In genomic region chr17:6970334-6970733, GRCm38 (mm10) we compare ENCODE assay signal across 7 mouse cellular contexts. TPM values are rescaled to one million over a fixed set of nuclear protein-coding genes. Genes with fewer than 3 reads are reported as not detected.
DNase-seq lines count a peak whose midpoint lies in the region; ATAC-seq and TF ChIP-seq lines count a peak whose summit lies in the region.
"Not testable (repeated sequence)": the region's sequence is repeated elsewhere in the genome, so short reads cannot be mapped to it uniquely, and the experiment has no call there.

TSS of gene Rnaset2b (plus strand) at chr17:6970634.

- not testable (repeated sequence) for DNase-seq in forebrain, embryonic 14.5 days (ENCODE audit: low spot score); left cerebral cortex, adult 8-10 months (ENCODE audit: low spot score in 2 of 2); lung, adult 2 months; neural tube, embryonic 11.5 days (ENCODE audit: low spot score)

- TF ChIP-seq POLR2A in bone marrow, adult 2 months (IDR thresholded peaks at IDR 0.05; ENCODE audit: borderline replicate concordance, control insufficient read depth, low read depth, low read length); lung, adult 2 months (IDR thresholded peaks at IDR 0.05; ENCODE audit: borderline replicate concordance, extremely low read depth, low read depth, low read length): not testable (repeated sequence)

- WGBS in bone marrow, adult 2 months: 100% methylated on average over 1 of the region's 8 CpGs
- no CpG with 5 or more reads among the region's 8 CpGs for WGBS in forebrain, embryonic 14.5 days
- WGBS in heart, embryonic 12.5 days: 86% methylated on average over 1 of the region's 8 CpGs
- WGBS in lung, adult 2 months: 100% methylated on average over 1 of the region's 8 CpGs
- no CpG with 5 or more reads among the region's 8 CpGs for WGBS in neural tube, embryonic 11.5 days

- not testable (repeated sequence) for H3K27ac ChIP-seq in bone marrow, adult 2 months (ENCODE audit: control insufficient read depth, insufficient read depth, low read depth, low read length, poor library complexity); forebrain, embryonic 14.5 days (ENCODE audit: low read depth, low read length); heart, embryonic 12.5 days (ENCODE audit: poor library complexity, severe bottlenecking); neural tube, embryonic 11.5 days (ENCODE audit: low read depth, low read length)

- H3K27me3 ChIP-seq in forebrain, embryonic 14.5 days (replicated peaks; ENCODE audit: control insufficient read depth, insufficient read depth, low read length); heart, embryonic 12.5 days (replicated peaks); neural tube, embryonic 11.5 days (ENCODE audit: control insufficient read depth, insufficient read depth, low read length): not testable (repeated sequence)

- H3K9me3 ChIP-seq in forebrain, embryonic 14.5 days (replicated peaks; ENCODE audit: control insufficient read depth, low read length); heart, embryonic 12.5 days (replicated peaks); neural tube, embryonic 11.5 days (ENCODE audit: control insufficient read depth, low read length): not testable (repeated sequence)

- H3K9ac ChIP-seq in forebrain, embryonic 14.5 days (ENCODE audit: low read length); heart, embryonic 12.5 days; neural tube, embryonic 11.5 days (ENCODE audit: low read length): not testable (repeated sequence)

- TF ChIP-seq CTCF in bone marrow, adult 2 months (IDR thresholded peaks at IDR 0.05; ENCODE audit: control insufficient read depth, insufficient read depth, low read length); lung, adult 2 months (IDR thresholded peaks at IDR 0.05; ENCODE audit: insufficient read depth, low read length): not testable (repeated sequence)

- H3K4me1 ChIP-seq in bone marrow, adult 2 months (ENCODE audit: control insufficient read depth, insufficient read depth, low read length); forebrain, embryonic 14.5 days (ENCODE audit: control insufficient read depth, insufficient read depth, low read length); heart, embryonic 12.5 days (replicated peaks); lung, adult 2 months (ENCODE audit: control insufficient read depth, insufficient read depth, low read length); neural tube, embryonic 11.5 days (ENCODE audit: control insufficient read depth, insufficient read depth, low read length): not testable (repeated sequence)

- not testable (repeated sequence) for H3K36me3 ChIP-seq in forebrain, embryonic 14.5 days (ENCODE audit: control insufficient read depth, insufficient read depth, low read length); heart, embryonic 12.5 days; neural tube, embryonic 11.5 days (ENCODE audit: control insufficient read depth, insufficient read depth, low read length)

- not testable (repeated sequence) for ATAC-seq in forebrain, embryonic 14.5 days; heart, embryonic 12.5 days (ENCODE audit: insufficient number of reproducible peaks, low FRiP score); inflammation-experienced regulatory T-cells, adult 6 months; neural tube, embryonic 11.5 days (ENCODE audit: insufficient read depth, low FRiP score, low TSS enrichment)

- not testable (repeated sequence) for H3K4me3 ChIP-seq in bone marrow, adult 2 months (replicated peaks; ENCODE audit: control insufficient read depth, low read depth, low read length); forebrain, embryonic 14.5 days (ENCODE audit: low read depth, low read length); heart, embryonic 12.5 days; lung, adult 2 months (replicated peaks; ENCODE audit: extremely low read depth, low read depth, low read length); neural tube, embryonic 11.5 days (ENCODE audit: low read depth, low read length)

- not testable (repeated sequence) for H3K4me2 ChIP-seq in forebrain, embryonic 14.5 days (ENCODE audit: low read length); heart, embryonic 12.5 days; neural tube, embryonic 11.5 days (ENCODE audit: low read depth)

RNA-seq across cellular contexts. Expression of gene Rnaset2b, which starts in this region (rescaled TPM):
- polyA plus RNA-seq in bone marrow, adult 2 months (2011; ENCODE audit: insufficient read depth, insufficient read length, low replicate concordance, missing spikeins): 57.9 and 135 TPM in 2 replicates
- polyA plus RNA-seq in forebrain, embryonic 14.5 days (2014; fragmentation: Nextera tagmentation; extraction: Ambion mirVana): 93.3 and 108 TPM in 2 replicates
- polyA plus RNA-seq in heart, embryonic 12.5 days (2016; fragmentation: Nextera tagmentation; extraction: Ambion mirVana): 227 and 228 TPM in 2 replicates
- polyA plus RNA-seq in inflammation-experienced regulatory T-cells, adult 6 months (2017; shearing (Covaris generic)): 100 to 1,000 TPM; 273 to 343 (median 324) TPM
- 10 to 100 TPM; 47.5 to 62.4 (median 55.7) TPM for total RNA-seq in left cerebral cortex, adult 8-10 months (2022)
- 72.0 and 172 TPM in 2 replicates for polyA plus RNA-seq in lung, adult 2 months (2012; rRNA removed)
- 110 and 118 TPM in 2 replicates for polyA plus RNA-seq in neural tube, embryonic 11.5 days (2014; fragmentation: Nextera tagmentation; extraction: Ambion mirVana)
